Mouse (Mus musculus) forebrain, embryonic 16.5 days (tissue): ENCODE results near the gene Drd4. TPM values are rescaled to one million over a fixed set of nuclear protein-coding genes. Genes with fewer than 3 reads are reported as not detected.

Source experiments
- ATAC-seq: fragments of 200-750 bp; cut with Nextera tagmentation; 2 replicates; pipeline ENCODE4 v1.8.0; 2017; ENCODE audit warnings: mild to moderate bottlenecking, moderate library complexity
- H3K27ac ChIP-seq: fragments of 300-500 bp; sonication (generic); 2 replicates; pipeline ENCODE4 v1.5.1; 2014; ENCODE audit warnings: low read length, control low read depth
- H3K27me3 ChIP-seq: fragments of 300-500 bp; sonication (generic); replicated peaks from 2 replicates; pipeline ENCODE4 v1.6.1; 2014; ENCODE audit warnings: low read length; ENCODE audit not compliant: control insufficient read depth, insufficient read depth
- H3K36me3 ChIP-seq: fragments of 300-500 bp; sonication (generic); 2 replicates; pipeline ENCODE4 v1.6.1; 2014; ENCODE audit not compliant: control insufficient read depth, insufficient read depth
- H3K4me1 ChIP-seq: fragments of 300-500 bp; sonication (generic); replicated peaks from 2 replicates; pipeline ENCODE4 v1.6.1; 2014; ENCODE audit warnings: low read length; ENCODE audit not compliant: control insufficient read depth, insufficient read depth
- H3K4me2 ChIP-seq: fragments of 300-500 bp; sonication (generic); 2 replicates; pipeline ENCODE4 v1.6.1; 2014; ENCODE audit warnings: mild to moderate bottlenecking, low read length, control low read depth
- H3K4me3 ChIP-seq: fragments of 300-500 bp; sonication (generic); replicated peaks from 2 replicates; pipeline ENCODE4 v1.5.1; 2014; ENCODE audit warnings: mild to moderate bottlenecking, low read length, control low read depth
- H3K9ac ChIP-seq: fragments of 300-500 bp; sonication (generic); replicated peaks from 2 replicates; pipeline ENCODE4 v1.6.1; 2014; ENCODE audit warnings: low read depth, low read length, control low read depth
- H3K9me3 ChIP-seq: fragments of 300-500 bp; sonication (generic); 2 replicates; pipeline ENCODE4 v1.6.1; 2016; ENCODE audit warnings: low read length; ENCODE audit not compliant: control insufficient read depth
- WGBS: fragments of 180-500 bp; shearing (Covaris S2); extraction: QIAGEN DNeasy Blood & Tissue Kit; methylation state at CpG from one replicate; pipeline ENCODE4 v1.1.7; 2014; 5-methylcytosine and 5-hydroxymethylcytosine counted together
- polyA plus RNA-seq: library from polyadenylated mRNA; unstranded; fragments of >200 nt; fragmentation: Nextera tagmentation; extraction: Ambion mirVana; gene quantifications from 2 replicates; pipeline ENCODE4 v1.2.1, GENCODE M21; 2015

Drd4 gene
- polyA plus RNA-seq, 1 experiment from 2014 or later = 0.52 TPM

GRCm38 (mm10) chr7:141268466-141269272 is 23.1 kb upstream of the Drd4 start:
- WGBS = 82% methylated on average over 24 of the region's 24 CpGs

GRCm38 (mm10) chr7:141269273-141269545 is 22.6 kb upstream of the Drd4 start:
- H3K27me3 ChIP-seq = no peaks in the 10 kb centered on the region
- H3K9ac ChIP-seq = no peak overlapping the region
- H3K9me3 ChIP-seq = no peaks in the 10 kb centered on the region
- no peak overlapping the region for H3K4me2 ChIP-seq
- H3K27ac ChIP-seq = no peak overlapping the region
- peaks cover 5% of the 10 kb centered on the region for H3K4me1 ChIP-seq
- H3K4me3 ChIP-seq = no peak overlapping the region
- no peaks in the 10 kb centered on the region; the same call in 1 of the 2 replicates for H3K36me3 ChIP-seq
- WGBS = 87% methylated on average over 14 of the region's 14 CpGs
- ATAC-seq = no peak

More at GRCm38 (mm10) chr7:141268466-141269272, 23.1 kb upstream of the Drd4 start:
- ATAC-seq = no peak
- no peaks in the 10 kb centered on the region for H3K27me3 ChIP-seq
- H3K27ac ChIP-seq = no peak overlapping the region
- H3K4me2 ChIP-seq = no peak overlapping the region
- H3K4me3 ChIP-seq = no peak overlapping the region
- H3K36me3 ChIP-seq = no peaks in the 10 kb centered on the region; the same call in 1 of the 2 replicates
- no peak overlapping the region for H3K9ac ChIP-seq
- H3K9me3 ChIP-seq = no peaks in the 10 kb centered on the region
- peaks cover 5% of the 10 kb centered on the region for H3K4me1 ChIP-seq

- Histone ChIP-seq H3K9me3 (no peaks in the 10 kb centered on the region), H3K4me3 (no peak overlapping the region), H3K4me2 (no peak overlapping the region), H3K36me3 (no peaks in the 10 kb centered on the region), H3K27me3 (no peaks in the 10 kb centered on the region), H3K9ac (no peak overlapping the region), H3K27ac (no peak overlapping the region), H3K4me1 (peaks cover 5% of the 10 kb centered on the region)
- ATAC-seq = no peak
- WGBS = 81% methylated on average over 3 of the region's 3 CpGs
Measured at GRCm38 (mm10) chr7:141270631-141271030, 21.2 kb upstream of the Drd4 start.

GRCm38 (mm10) chr7:141275356-141275755 is 16.4 kb upstream of the Drd4 start:
- ATAC-seq = no peak
- Histone ChIP-seq H3K27me3 (peaks cover 2% of the 10 kb centered on the region; the same call in 1 of the 2 replicates), H3K9me3 (no peaks in the 10 kb centered on the region), H3K36me3 (no peaks in the 10 kb centered on the region), H3K27ac (no peak overlapping the region), H3K9ac (no peak overlapping the region), H3K4me1 (peaks cover 10% of the 10 kb centered on the region), H3K4me2 (no peak overlapping the region), H3K4me3 (no peak overlapping the region)
- WGBS = 86% methylated on average over 9 of the region's 9 CpGs

- Histone ChIP-seq H3K4me3 (no peak within 1 kb of the TSS), H3K36me3 (no peaks in the 10 kb centered on the region), H3K27ac (no peak within 1 kb of the TSS), H3K9ac (no peak within 1 kb of the TSS), H3K27me3 (peaks cover 2% of the 10 kb centered on the region; the same call in 1 of the 2 replicates), H3K4me2 (no peak within 1 kb of the TSS), H3K4me1 (peaks cover 10% of the 10 kb centered on the region), H3K9me3 (no peaks in the 10 kb centered on the region)
- no peak for ATAC-seq
- WGBS = 80% methylated on average over 11 of the region's 11 CpGs
Measured at GRCm38 (mm10) chr7:141276546-141276945, 15.3 kb upstream of the Drd4 start, which contains the start of gene Cdhr5. Gene Cdhr5 (minus strand): TSS chr7:141276786.

- WGBS = 84% methylated on average over 11 of the region's 11 CpGs
- H3K36me3 ChIP-seq = no peaks in the 10 kb centered on the region
- H3K4me1 ChIP-seq = peaks cover 10% of the 10 kb centered on the region
- no peak for ATAC-seq
- H3K9me3 ChIP-seq = no peaks in the 10 kb centered on the region
- H3K9ac ChIP-seq = no peak overlapping the region
- H3K4me3 ChIP-seq = no peak overlapping the region
- no peak overlapping the region for H3K27ac ChIP-seq
- H3K4me2 ChIP-seq = no peak overlapping the region
- H3K27me3 ChIP-seq = peaks cover 2% of the 10 kb centered on the region; the same call in 1 of the 2 replicates
Measured at GRCm38 (mm10) chr7:141277701-141278678, 13.8 kb upstream of the Drd4 start.

- 3% methylated on average over 46 of the region's 46 CpGs for WGBS
- no peak within 1 kb of the TSS for H3K27ac ChIP-seq
- peaks cover 10% of the 10 kb centered on the region for H3K4me1 ChIP-seq
- H3K9me3 ChIP-seq = no peaks in the 10 kb centered on the region
- ATAC-seq = peak; percentile 69
- H3K4me2 ChIP-seq = peak within 1 kb of the TSS; percentile 92
- H3K9ac ChIP-seq = peak within 1 kb of the TSS; percentile 59
- H3K27me3 ChIP-seq = peaks cover 2% of the 10 kb centered on the region; the same call in 1 of the 2 replicates
- no peaks in the 10 kb centered on the region for H3K36me3 ChIP-seq
- peak within 1 kb of the TSS; percentile 48 for H3K4me3 ChIP-seq
Measured at GRCm38 (mm10) chr7:141278766-141279590, 12.8 kb upstream of the Drd4 start, which contains the start of gene Sct. Gene Sct (minus strand): TSS chr7:141279133.

GRCm38 (mm10) chr7:141281442-141281841 is 10.4 kb upstream of the Drd4 start:
- Histone ChIP-seq H3K9me3 (no peaks in the 10 kb centered on the region), H3K36me3 (no peaks in the 10 kb centered on the region), H3K4me1 (peaks cover 10% of the 10 kb centered on the region), H3K4me3 (no peak overlapping the region), H3K9ac (no peak overlapping the region), H3K27me3 (peaks cover 2% of the 10 kb centered on the region; the same call in 1 of the 2 replicates), H3K4me2 (no peak overlapping the region), H3K27ac (no peak overlapping the region)
- peak; percentile 69 for ATAC-seq
- WGBS = 28% methylated on average over 6 of the region's 6 CpGs
